In the genomic region with DNA sequence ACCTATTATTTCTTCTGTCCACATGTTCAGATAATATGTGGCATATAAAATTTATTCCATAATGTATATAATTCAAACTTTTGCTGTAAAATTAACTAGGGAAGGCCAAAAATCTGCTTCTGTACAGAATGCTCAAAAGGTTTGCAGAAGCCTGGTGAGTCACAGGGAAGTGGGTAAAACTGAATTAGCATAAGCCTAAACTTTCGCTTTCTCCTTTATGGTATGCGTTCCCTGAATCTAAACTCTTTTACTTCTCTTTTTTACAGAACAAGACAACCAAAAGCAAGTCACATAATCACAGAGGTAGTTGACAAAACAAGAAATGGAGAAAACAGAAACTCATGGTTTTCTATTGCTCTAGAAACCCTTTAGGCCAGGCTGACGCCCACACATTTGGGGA, we compare ENCODE assay signal across 25 mouse cellular contexts.
DNase-seq lines count a peak whose midpoint lies in the region; ATAC-seq and TF ChIP-seq lines count a peak whose summit lies in the region.
"Had no signal": no experiment of that assay in that cellular context is flagged by ENCODE, and none has a peak within 500 bp of the region (broad histone marks: within the 10 kb centered on the region; RNA-seq: fewer than 3 reads in every experiment).

No protein-coding gene starts in this region.

- H3K4me3 ChIP-seq in layer of hippocampus, adult 2 months: no peak overlapping the region
- H3K4me3 ChIP-seq in bone marrow macrophage, adult 2 months (ENCODE audit: insufficient read depth, low read length): peak overlapping the region; percentile 57
- H3K4me3 ChIP-seq in macrophage (ENCODE audit: inconsistent target): peak overlapping the region; percentile 15
- H3K4me3 ChIP-seq in forebrain, embryonic 13.5 days: no peak overlapping the region
- H3K4me3 ChIP-seq: forebrain, embryonic 12.5 days; heart, embryonic 12.5 days; hindbrain, embryonic 12.5 days; kidney, embryonic 15.5 days; limb, embryonic 15.5 days; midbrain, embryonic 12.5 days; neural tube, embryonic 12.5 days had no signal

- H3K9ac ChIP-seq in forebrain, embryonic 13.5 days: no peak overlapping the region
- H3K9ac ChIP-seq: forebrain, embryonic 12.5 days; heart, embryonic 12.5 days; hindbrain, embryonic 12.5 days; kidney, embryonic 15.5 days; limb, embryonic 15.5 days; midbrain, embryonic 12.5 days; neural tube, embryonic 12.5 days had no signal

- H3K27me3 ChIP-seq in forebrain, embryonic 13.5 days: no peaks in the 10 kb centered on the region
- H3K27me3 ChIP-seq: heart, embryonic 12.5 days; hindbrain, embryonic 12.5 days; kidney, embryonic 15.5 days; limb, embryonic 15.5 days; neural tube, embryonic 12.5 days; Patski had no signal

- no peak for TF ChIP-seq POLR2A in bone marrow macrophage, adult 2 months (IDR thresholded peaks at IDR 0.05; ENCODE audit: borderline replicate concordance, low read depth, low read length)

- peak; percentile 56; the same call in 1 of the 2 replicates for ATAC-seq in neutrophil, adult 5-6 weeks (ENCODE audit: extremely low read depth, insufficient number of reproducible peaks, low FRiP score, poor library complexity, severe bottlenecking)
- no peak for ATAC-seq in forebrain, embryonic 13.5 days
- ATAC-seq: intestine, postnatal 0 days; Patski had no signal

- H3K79me2 ChIP-seq in macrophage (ENCODE audit: inconsistent target): peaks cover 9% of the 10 kb centered on the region; the same call in 1 of the 2 replicates

- WGBS in macrophage (ENCODE audit: missing documents): 2% methylated on average over 3 of the region's 3 CpGs
- WGBS in forebrain, embryonic 13.5 days: 85% methylated on average over 3 of the region's 3 CpGs

- no peaks in the 10 kb centered on the region for H3K9me3 ChIP-seq in forebrain, embryonic 13.5 days (replicated peaks)
- H3K9me3 ChIP-seq: forebrain, embryonic 12.5 days; heart, embryonic 12.5 days; hindbrain, embryonic 12.5 days; kidney, embryonic 15.5 days; limb, embryonic 15.5 days; midbrain, embryonic 12.5 days; neural tube, embryonic 12.5 days had no signal

- H3K36me3 ChIP-seq in macrophage (ENCODE audit: inconsistent target): no peaks in the 10 kb centered on the region
- H3K36me3 ChIP-seq in forebrain, embryonic 13.5 days (ENCODE audit: poor library complexity, severe bottlenecking): no peaks in the 10 kb centered on the region
- H3K36me3 ChIP-seq: forebrain, embryonic 12.5 days; heart, embryonic 12.5 days; hindbrain, embryonic 12.5 days; kidney, embryonic 15.5 days; limb, embryonic 15.5 days; midbrain, embryonic 12.5 days; neural tube, embryonic 12.5 days had no signal

- H3K4me2 ChIP-seq in forebrain, embryonic 13.5 days: no peak overlapping the region
- H3K4me2 ChIP-seq: forebrain, embryonic 12.5 days; heart, embryonic 12.5 days; hindbrain, embryonic 12.5 days; kidney, embryonic 15.5 days; limb, embryonic 15.5 days; midbrain, embryonic 12.5 days; neural tube, embryonic 12.5 days had no signal

- peaks cover 25% of the 10 kb centered on the region for H3K4me1 ChIP-seq in bone marrow macrophage, adult 2 months (ENCODE audit: control insufficient read depth, insufficient read depth, low read length)
- H3K4me1 ChIP-seq in forebrain, embryonic 13.5 days: no peaks in the 10 kb centered on the region
- H3K4me1 ChIP-seq: forebrain, embryonic 12.5 days; kidney, embryonic 15.5 days; midbrain, embryonic 12.5 days; neural tube, embryonic 12.5 days had no signal

- TF ChIP-seq CTCF in layer of hippocampus, adult 2 months (conservative IDR thresholded peaks at IDR 0.05): no peak
- no peak for TF ChIP-seq CTCF in bone marrow macrophage, adult 2 months (IDR thresholded peaks at IDR 0.05; ENCODE audit: low read depth, low read length)

- 0 out of 2 replicates have a peak overlapping the region, but pooled peaks have one; percentile 18 for H3K27ac ChIP-seq in layer of hippocampus, adult 2 months
- peak overlapping the region; percentile 86 for H3K27ac ChIP-seq in bone marrow macrophage, adult 2 months (ENCODE audit: insufficient read depth, low read depth, low read length)
- peak overlapping the region; percentile 82 for H3K27ac ChIP-seq in macrophage
- H3K27ac ChIP-seq in forebrain, embryonic 13.5 days: no peak overlapping the region
- H3K27ac ChIP-seq: forebrain, embryonic 12.5 days; hindbrain, embryonic 12.5 days; kidney, embryonic 15.5 days; limb, embryonic 15.5 days; midbrain, embryonic 12.5 days; neural tube, embryonic 12.5 days had no signal

- no peak for DNase-seq in layer of hippocampus, adult 2 months (ENCODE audit: low spot score in 2 of 2)
- DNase-seq in layer of hippocampus, postnatal 36 days: no peak
- DNase-seq in embryo, embryonic 11 days: no peak
- DNase-seq in embryo, embryonic 9.5 days (ENCODE audit: extremely low spot score): no peak
- DNase-seq: adrenal gland, adult 2 months; cerebellum, adult 2 months; cerebellum, postnatal 36 days; heart, adult 18-20 months; heart, postnatal 14 days; kidney, postnatal 36 days; left cerebral cortex, postnatal 4 days; lung, postnatal 4 days had no signal

Comparison
In these comparisons a context has a peak if more than half of its experiments do, and no peak if none do; other contexts are left out.
1. H3K4me3 ChIP-seq: peak in bone marrow macrophage, adult 2 months (single experiment) and macrophage (single experiment); none in layer of hippocampus, adult 2 months (single experiment) and forebrain, embryonic 13.5 days (single experiment).